Mouse (Mus musculus) forebrain, embryonic 11.5 days (tissue): ENCODE measurements around the gene Pold2. TPM values are rescaled to one million over a fixed set of nuclear protein-coding genes. Genes with fewer than 3 reads are reported as not detected.

Experiments
- ATAC-seq: fragments of 200-750 bp; cut with Nextera tagmentation; replicated peaks from 2 replicates; pipeline ENCODE4 v1.8.0; 2017; ENCODE audit warnings: moderate TSS enrichment; ENCODE audit not compliant: low FRiP score
- DNase-seq: peaks from one replicate; pipeline ENCODE4 v3.0.0-alpha.2; 2017; ENCODE audit warnings: low spot score
- H3K27ac ChIP-seq: fragments of 300-500 bp; sonication (generic); 2 replicates; pipeline ENCODE4 v1.5.1; 2014; ENCODE audit warnings: low read depth, low read length
- H3K27me3 ChIP-seq: fragments of 300-500 bp; sonication (generic); 2 replicates; pipeline ENCODE4 v1.6.1; 2014; ENCODE audit warnings: mild to moderate bottlenecking, low read length, mixed read lengths; ENCODE audit not compliant: control insufficient read depth, insufficient read depth
- H3K36me3 ChIP-seq: fragments of 300-500 bp; sonication (generic); 2 replicates; pipeline ENCODE4 v1.6.1; 2014; ENCODE audit warnings: mild to moderate bottlenecking, low read length, moderate library complexity, mixed read lengths; ENCODE audit not compliant: control insufficient read depth, insufficient read depth
- H3K4me1 ChIP-seq: fragments of 300-500 bp; sonication (generic); replicated peaks from 2 replicates; pipeline ENCODE4 v1.6.1; 2014; ENCODE audit warnings: low read length, mixed read lengths; ENCODE audit not compliant: control insufficient read depth, insufficient read depth
- H3K4me2 ChIP-seq: fragments of 300-500 bp; sonication (generic); 2 replicates; pipeline ENCODE4 v1.6.1; 2014; ENCODE audit warnings: low read depth, mild to moderate bottlenecking, low read length, moderate library complexity, mixed read lengths; ENCODE audit not compliant: severe bottlenecking
- H3K4me3 ChIP-seq: fragments of 300-500 bp; sonication (generic); 2 replicates; pipeline ENCODE4 v1.5.1; 2014; ENCODE audit warnings: low read depth, low read length
- H3K9ac ChIP-seq: fragments of 300-500 bp; sonication (generic); 2 replicates; pipeline ENCODE4 v1.6.1; 2014; ENCODE audit warnings: low read length
- H3K9me3 ChIP-seq: fragments of 300-500 bp; sonication (generic); 2 replicates; pipeline ENCODE4 v1.6.1; 2016; ENCODE audit warnings: low read length, mixed read lengths; ENCODE audit not compliant: control insufficient read depth
- WGBS: fragments of 180-500 bp; shearing (Covaris S2); extraction: QIAGEN DNeasy Blood & Tissue Kit; methylation state at CpG from one replicate; pipeline ENCODE4 v1.1.7; 2014; 5-methylcytosine and 5-hydroxymethylcytosine counted together
- polyA plus RNA-seq: library from polyadenylated mRNA; unstranded; fragments of >200 nt; fragmentation: Nextera tagmentation; extraction: Ambion mirVana; gene quantifications from 2 replicates; pipeline ENCODE4 v1.2.1, GENCODE M21; 2014

Pold2 gene
- polyA plus RNA-seq, 1 experiment from 2014 or later: 130 TPM

DNA sequence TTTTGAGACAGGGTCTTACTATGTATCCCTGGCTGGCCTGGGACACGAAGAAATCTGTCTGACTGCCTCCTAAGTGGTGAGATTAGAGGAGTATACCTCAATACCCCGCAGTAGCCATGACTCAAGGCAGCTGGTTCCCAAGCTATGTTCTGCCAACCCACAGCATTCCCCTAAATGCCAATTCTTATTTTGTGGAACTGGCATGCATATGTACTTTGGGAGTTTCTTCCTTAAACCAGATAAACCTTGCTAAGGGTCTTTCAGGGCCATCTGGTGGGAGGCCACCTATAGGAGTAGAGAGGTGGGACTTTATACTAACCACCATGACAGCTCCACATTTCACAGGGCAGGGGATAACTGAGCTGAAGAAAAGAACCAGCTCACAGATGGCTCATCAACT, 25.8 kb upstream of the Pold2 start:
- 85% methylated on average over 2 of the region's 2 CpGs for WGBS
- no peak for DNase-seq

DNA sequence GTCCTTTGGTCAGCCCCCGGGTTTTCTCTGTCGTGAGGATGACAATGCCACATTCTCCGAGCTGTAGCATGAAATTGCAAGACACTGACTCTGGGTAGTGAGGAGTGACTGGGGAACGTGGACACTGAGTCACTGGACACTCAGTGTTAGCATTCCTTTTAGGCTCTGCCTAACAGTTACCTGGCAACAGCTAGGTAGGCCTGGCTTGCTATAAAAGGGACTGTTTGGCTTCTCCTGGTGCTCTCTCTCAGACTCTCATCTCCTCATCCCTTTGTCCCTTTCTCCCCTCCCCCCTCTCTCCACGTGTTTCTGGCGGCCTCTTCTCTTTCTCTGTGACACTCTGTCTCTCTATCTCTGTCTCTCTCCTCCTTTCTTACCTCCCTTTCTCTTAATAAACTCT, 24.3 kb upstream of the Pold2 start:
- WGBS: 7% methylated on average over 6 of the region's 6 CpGs
- Histone ChIP-seq H3K27ac (no peak overlapping the region), H3K4me3 (peak overlapping the region; percentile 34), H3K4me2 (peak overlapping the region; percentile 65), H3K9ac (peak overlapping the region; percentile 67), H3K9me3 (no peaks in the 10 kb centered on the region), H3K36me3 (no peaks in the 10 kb centered on the region), H3K27me3 (no peaks in the 10 kb centered on the region; the same call in none of the 2 replicates), H3K4me1 (peaks cover 10% of the 10 kb centered on the region; the same call in 1 of the 2 replicates)
- ATAC-seq: 0 out of 2 replicates have a peak, but pooled peaks have one; percentile 4
- no peak for DNase-seq

More for the DNA sequence above, 25.8 kb upstream of the Pold2 start:
- Histone ChIP-seq H3K4me3 (no peak overlapping the region), H3K27me3 (no peaks in the 10 kb centered on the region; the same call in 1 of the 2 replicates), H3K4me2 (no peak overlapping the region), H3K27ac (no peak overlapping the region), H3K9ac (no peak overlapping the region), H3K36me3 (no peaks in the 10 kb centered on the region), H3K9me3 (no peaks in the 10 kb centered on the region), H3K4me1 (peaks cover 8% of the 10 kb centered on the region; the same call in 1 of the 2 replicates)
- ATAC-seq: no peak

DNA sequence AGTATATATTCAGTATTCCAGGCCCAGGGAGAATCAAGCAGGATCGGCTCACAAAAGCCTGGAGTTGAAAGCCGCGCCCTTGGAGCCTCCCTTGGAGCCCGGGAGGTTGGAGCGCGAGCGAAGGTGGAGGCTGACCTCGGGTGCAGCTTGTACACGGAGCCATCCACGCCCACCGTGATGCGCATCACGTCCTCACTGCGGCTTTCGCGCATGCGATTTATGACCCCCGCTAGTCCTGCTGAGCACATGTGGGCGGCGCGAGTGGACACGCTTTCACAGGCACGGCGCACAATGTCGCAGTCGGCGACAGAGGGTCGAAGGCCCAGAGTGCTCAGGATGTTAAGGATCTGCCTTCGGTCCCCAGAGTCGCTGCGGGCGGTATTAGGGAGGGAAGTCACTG, 23.9 kb upstream of the Pold2 start:
- H3K4me1 ChIP-seq: peaks cover 8% of the 10 kb centered on the region; the same call in 1 of the 2 replicates

DNA sequence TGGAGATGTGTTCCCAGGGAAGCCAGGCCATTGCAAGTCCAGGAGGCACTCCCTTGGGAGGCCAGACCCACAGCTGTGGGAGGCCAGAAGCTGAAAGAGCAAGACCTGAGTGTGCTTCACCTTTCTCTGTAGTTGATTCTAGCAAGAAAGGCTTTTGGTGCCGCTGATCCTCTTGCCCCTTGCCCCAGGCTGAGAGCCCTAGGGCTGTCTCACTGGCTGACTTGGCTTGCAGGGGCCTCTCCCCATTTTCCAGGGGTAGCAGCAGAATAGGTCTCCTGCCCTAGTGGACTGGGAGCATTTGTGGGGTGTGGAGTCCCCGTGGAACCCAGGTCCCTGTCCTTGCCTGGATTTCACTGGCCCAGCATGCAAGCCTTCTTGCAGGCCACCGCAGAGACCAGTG, 23.2 kb upstream of the Pold2 start:
- Histone ChIP-seq H3K9ac (peak overlapping the region; percentile 67), H3K4me3 (peak overlapping the region; percentile 34), H3K4me1 (peaks cover 8% of the 10 kb centered on the region; the same call in 1 of the 2 replicates), H3K9me3 (no peaks in the 10 kb centered on the region), H3K27ac (no peak overlapping the region), H3K4me2 (peak overlapping the region; percentile 65), H3K36me3 (no peaks in the 10 kb centered on the region), H3K27me3 (peaks cover 2% of the 10 kb centered on the region)
- no peak for DNase-seq
- 21% methylated on average over 3 of the region's 3 CpGs for WGBS
- ATAC-seq: no peak

More for the DNA sequence above, 23.9 kb upstream of the Pold2 start:
- Histone ChIP-seq H3K4me3 (peak overlapping the region; percentile 34), H3K4me2 (peak overlapping the region; percentile 65), H3K27ac (no peak overlapping the region), H3K36me3 (no peaks in the 10 kb centered on the region), H3K9me3 (no peaks in the 10 kb centered on the region), H3K27me3 (peaks cover 2% of the 10 kb centered on the region), H3K9ac (peak overlapping the region; percentile 67)
- DNase-seq (peak; percentile 85), ATAC-seq (peak; percentile 73)
- WGBS: under 1% methylated on average over 32 of the region's 32 CpGs

DNA sequence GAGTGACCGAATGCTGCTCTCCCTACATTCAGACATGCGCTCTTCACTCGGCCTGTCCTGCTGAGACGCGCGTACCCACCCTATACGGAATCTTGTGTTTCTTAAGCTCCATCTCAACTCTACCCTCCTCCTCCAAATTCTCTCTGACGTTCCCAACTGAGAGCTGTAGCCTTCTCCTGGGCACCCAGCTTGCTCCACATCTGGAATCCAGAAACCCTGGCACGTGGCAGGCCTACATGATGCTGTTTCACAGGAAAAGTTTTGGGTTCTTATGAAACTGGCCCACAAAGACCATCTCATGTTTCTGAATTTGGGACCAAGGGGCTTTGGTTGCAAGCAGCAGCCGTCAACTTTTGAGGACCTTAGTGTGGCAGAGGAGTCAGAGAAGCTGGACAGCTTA, 21.2 kb upstream of the Pold2 start:
- H3K9ac ChIP-seq: no peak overlapping the region
- H3K4me1 ChIP-seq: peaks cover 8% of the 10 kb centered on the region; the same call in 1 of the 2 replicates
- H3K9me3 ChIP-seq: no peaks in the 10 kb centered on the region
- H3K27me3 ChIP-seq: peaks cover 2% of the 10 kb centered on the region
- 92% methylated on average over 10 of the region's 10 CpGs for WGBS
- H3K4me2 ChIP-seq: no peak overlapping the region
- no peak overlapping the region for H3K27ac ChIP-seq
- no peak overlapping the region for H3K4me3 ChIP-seq
- DNase-seq (no peak), ATAC-seq (no peak)
- H3K36me3 ChIP-seq: no peaks in the 10 kb centered on the region

DNA sequence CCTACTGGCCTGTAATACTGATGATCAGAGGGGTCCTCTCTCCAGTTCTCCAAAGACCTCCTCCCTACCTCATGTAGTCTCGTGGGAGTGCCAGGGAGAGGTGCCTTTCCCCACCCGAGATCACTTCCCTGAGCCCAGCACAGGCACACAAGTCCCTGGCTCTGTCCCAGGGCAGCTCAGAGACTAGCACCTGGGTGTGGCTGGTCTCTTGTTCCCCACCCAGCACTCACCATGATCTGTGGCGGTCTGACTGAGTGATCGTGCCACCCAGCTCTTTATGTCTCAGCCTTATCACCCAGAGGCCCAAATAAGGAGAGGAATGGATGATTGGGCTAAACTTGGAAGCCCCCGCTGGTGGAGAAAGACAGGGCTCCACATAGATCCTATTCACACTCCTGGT, 20.4 kb upstream of the Pold2 start, which contains the start of gene Myl7:
Gene Myl7, minus strand, starts transcription at position 252 of the 400 bp plus-strand sequence.
- Histone ChIP-seq H3K4me2 (no peak within 1 kb of the TSS), H3K36me3 (no peaks in the 10 kb centered on the region), H3K27me3 (peaks cover 2% of the 10 kb centered on the region), H3K27ac (no peak within 1 kb of the TSS), H3K4me3 (no peak within 1 kb of the TSS), H3K4me1 (peaks cover 8% of the 10 kb centered on the region; the same call in 1 of the 2 replicates), H3K9me3 (no peaks in the 10 kb centered on the region), H3K9ac (no peak within 1 kb of the TSS)
- ATAC-seq (no peak), DNase-seq (no peak)
- 72% methylated on average over 5 of the region's 5 CpGs for WGBS

DNA sequence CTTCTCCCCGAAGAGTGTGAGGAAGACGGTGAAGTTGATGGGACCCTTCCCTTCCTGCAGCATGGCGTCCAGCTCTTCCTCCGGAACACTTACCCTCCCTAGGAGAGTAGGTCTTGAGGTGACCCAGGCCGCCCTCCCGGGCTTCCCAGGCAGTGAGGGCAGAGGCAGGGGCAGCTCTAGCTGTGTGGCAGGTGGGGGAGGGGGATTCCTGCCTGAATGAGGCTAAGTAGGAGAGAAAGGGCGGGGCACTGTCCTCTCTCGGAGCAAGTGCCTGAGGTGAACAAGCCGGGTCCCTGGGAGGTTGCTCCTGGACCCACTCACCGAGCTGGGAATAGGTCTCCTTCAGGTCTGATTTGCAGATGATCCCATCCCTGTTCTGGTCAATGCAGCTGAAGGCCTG, 19.7 kb upstream of the Pold2 start:
- H3K36me3 ChIP-seq: no peaks in the 10 kb centered on the region
- no peak overlapping the region for H3K4me2 ChIP-seq
- DNase-seq (no peak), ATAC-seq (no peak)
- no peaks in the 10 kb centered on the region for H3K9me3 ChIP-seq
- H3K4me1 ChIP-seq: peaks cover 8% of the 10 kb centered on the region; the same call in 1 of the 2 replicates
- no peak overlapping the region for H3K9ac ChIP-seq
- 8% methylated on average over 10 of the region's 10 CpGs for WGBS
- H3K27me3 ChIP-seq: peaks cover 2% of the 10 kb centered on the region
- no peak overlapping the region for H3K4me3 ChIP-seq
- no peak overlapping the region for H3K27ac ChIP-seq

DNA sequence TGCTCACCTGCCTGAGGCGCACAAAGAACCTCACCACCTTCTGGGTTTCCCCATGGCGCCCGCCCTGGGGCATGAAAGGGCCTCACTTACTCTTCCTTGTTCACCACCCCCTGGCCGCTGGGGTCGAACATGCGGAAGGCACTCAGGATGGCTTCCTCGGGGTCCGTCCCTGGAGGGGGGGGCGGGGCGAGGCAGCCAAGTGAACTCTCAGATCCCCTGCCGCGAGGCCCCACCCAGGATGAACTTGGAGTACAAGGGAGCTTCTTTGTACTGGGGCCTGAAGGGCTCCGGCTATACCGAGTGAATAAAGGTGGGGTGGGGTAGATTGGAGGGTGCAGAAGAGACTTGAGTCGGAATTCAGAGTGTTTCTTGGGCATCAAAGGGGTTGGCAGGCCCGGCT, 19.1 kb upstream of the Pold2 start:
- Histone ChIP-seq H3K4me1 (peaks cover 6% of the 10 kb centered on the region; the same call in 1 of the 2 replicates), H3K9me3 (no peaks in the 10 kb centered on the region), H3K4me3 (no peak overlapping the region), H3K9ac (no peak overlapping the region), H3K27ac (no peak overlapping the region), H3K27me3 (peaks cover 2% of the 10 kb centered on the region), H3K36me3 (no peaks in the 10 kb centered on the region), H3K4me2 (no peak overlapping the region)
- WGBS: 12% methylated on average over 16 of the region's 16 CpGs
- ATAC-seq: no peak
- no peak for DNase-seq

DNA sequence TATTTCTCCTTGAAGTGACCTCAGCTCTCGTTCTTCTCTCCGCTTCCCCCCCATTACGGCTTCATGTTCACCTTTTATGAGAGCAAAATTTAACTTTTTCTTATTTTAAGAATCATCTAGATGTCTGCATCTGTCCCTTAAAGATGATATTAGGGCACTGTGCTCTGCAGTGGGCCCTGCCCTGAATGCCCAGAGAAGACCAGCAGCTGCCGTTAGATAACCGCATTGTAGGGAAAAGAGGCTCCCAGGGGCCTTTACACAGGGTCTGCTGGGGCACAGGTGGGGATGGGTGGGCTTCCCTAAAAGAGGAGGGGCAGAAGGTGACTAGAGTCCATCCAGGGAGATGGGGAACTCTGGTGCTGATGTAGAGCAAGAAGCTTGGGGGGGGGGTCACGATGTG, 15.7 kb upstream of the Pold2 start:
- WGBS: 73% methylated on average over 6 of the region's 6 CpGs
- H3K27ac ChIP-seq: no peak overlapping the region

More for the DNA sequence above, 15.7 kb upstream of the Pold2 start:
- no peaks in the 10 kb centered on the region for H3K9me3 ChIP-seq
- H3K9ac ChIP-seq: no peak overlapping the region
- no peak overlapping the region for H3K4me3 ChIP-seq
- no peaks in the 10 kb centered on the region for H3K36me3 ChIP-seq
- ATAC-seq (no peak), DNase-seq (no peak)
- H3K4me2 ChIP-seq: no peak overlapping the region
- H3K27me3 ChIP-seq: peaks cover 2% of the 10 kb centered on the region; the same call in 1 of the 2 replicates
- peaks cover 2% of the 10 kb centered on the region; the same call in 1 of the 2 replicates for H3K4me1 ChIP-seq
